Mouse (Mus musculus) kidney, postnatal 0 days (tissue): Measurements from ENCODE around the gene Fam83d. TPM values are rescaled to one million over a fixed set of nuclear protein-coding genes. Genes with fewer than 3 reads are reported as not detected.

ENCODE experiments used
- ATAC-seq: fragments of 200-750 bp; cut with Nextera tagmentation; replicated peaks from 2 replicates; pipeline ENCODE4 v1.8.0; 2017; ENCODE audit warnings: low read depth, moderate number of reproducible peaks, moderate TSS enrichment, moderate library complexity; ENCODE audit not compliant: low FRiP score
- DNase-seq: peaks from one replicate; pipeline ENCODE4 v3.0.0-alpha.2; 2016; ENCODE audit warnings: low spot score
- H3K27ac ChIP-seq: fragments of 300-500 bp; sonication (generic); 2 replicates; pipeline ENCODE4 v1.5.1; 2014; ENCODE audit warnings: mild to moderate bottlenecking
- H3K27me3 ChIP-seq: fragments of 300-500 bp; sonication (generic); 2 replicates; pipeline ENCODE4 v1.6.1; 2014; ENCODE audit warnings: low read length, mixed read lengths; ENCODE audit not compliant: insufficient read depth
- H3K36me3 ChIP-seq: fragments of 300-500 bp; sonication (generic); 2 replicates; pipeline ENCODE4 v1.6.1; 2014; ENCODE audit warnings: low read length, mixed read lengths; ENCODE audit not compliant: insufficient read depth
- H3K4me1 ChIP-seq: fragments of 300-500 bp; sonication (generic); replicated peaks from 2 replicates; pipeline ENCODE4 v1.6.1; 2014; ENCODE audit warnings: antibody characterized with exemption, low read length, mixed read lengths; ENCODE audit not compliant: insufficient read depth
- H3K4me2 ChIP-seq: fragments of 300-500 bp; sonication (generic); 2 replicates; pipeline ENCODE4 v1.6.1; 2014; ENCODE audit warnings: mild to moderate bottlenecking, low read length, moderate library complexity, mixed read lengths
- H3K4me3 ChIP-seq: fragments of 300-500 bp; sonication (generic); replicated peaks from 2 replicates; pipeline ENCODE4 v1.5.1; 2014; ENCODE audit warnings: low read depth, low read length
- H3K9ac ChIP-seq: fragments of 300-500 bp; sonication (generic); 2 replicates; pipeline ENCODE4 v1.6.1; 2014; ENCODE audit warnings: low read depth, low read length
- H3K9me3 ChIP-seq: fragments of 300-500 bp; sonication (generic); replicated peaks from 2 replicates; pipeline ENCODE4 v1.6.1; 2016; ENCODE audit warnings: low read length, inconsistent platforms, mixed read lengths
- CTCF ChIP-seq: IDR thresholded peaks from 2 replicates; pipeline ENCODE4 v1.5.1; 2016; ENCODE audit warnings: antibody characterized with exemption, low read depth, mild to moderate bottlenecking, moderate library complexity
- WGBS: fragments of 180-500 bp; shearing (Covaris S2); extraction: QIAGEN DNeasy Blood & Tissue Kit; methylation state at CpG from one replicate; pipeline ENCODE4 v1.1.7; 2014; 5-methylcytosine and 5-hydroxymethylcytosine counted together
- polyA plus RNA-seq: library from polyadenylated mRNA; unstranded; fragments of >200 nt; fragmentation: Nextera tagmentation; extraction: Ambion mirVana; gene quantifications from 2 replicates; pipeline ENCODE4 v1.2.1, GENCODE M21; 2015

The Fam83d gene
- polyA plus RNA-seq, 1 experiment from 2014 or later: 20.9 TPM

DNA sequence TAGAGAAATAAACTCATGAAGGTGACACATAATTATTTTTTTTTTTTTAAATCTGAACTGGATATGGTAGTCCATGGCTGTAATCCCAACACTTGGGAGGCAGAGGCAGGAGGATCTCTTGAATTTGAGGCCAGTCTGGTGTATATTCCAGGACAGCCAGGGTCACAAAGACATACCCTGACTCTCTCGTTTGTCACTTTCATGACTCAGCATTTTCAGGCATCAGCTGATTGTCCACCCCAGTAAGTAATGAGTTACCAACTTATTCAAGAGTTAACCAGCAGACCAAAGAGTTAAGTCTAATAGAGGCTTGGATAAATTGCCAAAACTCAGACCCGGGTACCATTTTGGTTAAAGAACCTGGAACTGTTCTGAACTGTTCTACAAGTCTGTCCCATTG is 28.0 kb downstream of the Fam83d start:
- Histone ChIP-seq H3K4me3 (no peak overlapping the region), H3K4me1 (0 out of 2 replicates have a peak, but pooled peaks cover 5% of the 10 kb centered on the region), H3K9ac (no peak overlapping the region), H3K27ac (no peak overlapping the region), H3K9me3 (no peaks in the 10 kb centered on the region), H3K4me2 (no peak overlapping the region), H3K36me3 (0 out of 2 replicates have a peak, but pooled peaks cover 4% of the 10 kb centered on the region), H3K27me3 (no peaks in the 10 kb centered on the region)
- DNase-seq: no peak
- no peak for TF ChIP-seq CTCF
- WGBS: 85% methylated on average over 2 of the region's 2 CpGs
- no peak for ATAC-seq

DNA sequence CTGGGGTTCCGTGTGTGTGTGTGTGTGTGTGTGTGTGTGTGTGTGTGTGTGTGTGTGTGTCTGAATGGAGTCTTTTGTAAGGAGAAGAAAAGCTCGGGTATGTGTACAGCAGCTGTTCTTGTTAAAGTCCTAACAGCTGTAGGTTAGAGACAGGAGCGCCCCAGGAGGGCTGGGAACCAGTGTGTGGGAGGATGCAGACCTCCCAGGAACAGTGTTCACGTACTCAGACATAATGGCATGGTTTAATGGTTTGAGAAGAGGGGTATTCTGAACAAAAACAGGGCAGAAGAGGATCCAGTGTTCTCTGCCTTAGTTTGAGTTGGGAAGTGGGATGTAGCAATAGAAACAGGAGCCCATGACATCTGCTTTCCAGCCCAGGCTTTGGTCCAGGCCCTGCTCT is 31.4 kb downstream of the Fam83d start:
- Histone ChIP-seq H3K27me3 (no peaks in the 10 kb centered on the region), H3K36me3 (peaks cover 25% of the 10 kb centered on the region; the same call in 1 of the 2 replicates), H3K27ac (no peak overlapping the region), H3K4me2 (no peak overlapping the region), H3K4me3 (no peak overlapping the region), H3K4me1 (no peaks in the 10 kb centered on the region), H3K9ac (no peak overlapping the region), H3K9me3 (no peaks in the 10 kb centered on the region)
- no peak for TF ChIP-seq CTCF
- DNase-seq (peak; percentile 29), ATAC-seq (no peak)
- 42% methylated on average over 4 of the region's 4 CpGs for WGBS

- Histone ChIP-seq H3K27me3 (no peaks in the 10 kb centered on the region), H3K36me3 (peaks cover 35% of the 10 kb centered on the region), H3K9ac (no peak overlapping the region), H3K4me1 (no peaks in the 10 kb centered on the region), H3K4me2 (no peak overlapping the region), H3K27ac (no peak overlapping the region), H3K4me3 (no peak overlapping the region), H3K9me3 (no peaks in the 10 kb centered on the region)
- 96% methylated on average over 8 of the region's 8 CpGs for WGBS
- ATAC-seq (no peak), DNase-seq (no peak)
- no peak for TF ChIP-seq CTCF
Measured at GRCm38 (mm10) chr2:158800788-158801187, 32.9 kb downstream of the Fam83d start.

DNA sequence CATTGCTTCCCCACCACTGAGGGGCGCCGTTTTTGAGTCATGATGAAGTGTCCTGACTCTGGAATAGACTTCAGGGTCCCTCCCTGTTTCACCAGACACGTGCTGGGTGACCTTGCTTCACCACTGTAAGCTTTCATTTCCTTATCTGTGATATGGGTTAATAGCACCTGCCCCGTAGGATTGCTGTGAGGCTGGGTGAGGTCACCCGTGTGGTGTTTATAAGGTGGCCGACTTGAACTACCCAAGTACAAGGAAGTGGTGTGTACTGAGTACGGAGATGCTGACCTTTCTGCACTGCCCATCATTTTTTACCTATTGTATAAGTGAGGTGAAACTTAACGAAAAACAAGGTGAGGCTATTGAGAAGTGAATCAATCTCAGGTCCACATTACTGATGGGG is 35.7 kb downstream of the Fam83d start:
- ATAC-seq: no peak
- WGBS: 87% methylated on average over 8 of the region's 8 CpGs
- no peaks in the 10 kb centered on the region for H3K27me3 ChIP-seq
- no peak overlapping the region for H3K27ac ChIP-seq
- H3K9ac ChIP-seq: no peak overlapping the region
- no peak overlapping the region for H3K4me2 ChIP-seq
- TF ChIP-seq CTCF: no peak
- DNase-seq: no peak
- no peak overlapping the region for H3K4me3 ChIP-seq
- H3K4me1 ChIP-seq: no peaks in the 10 kb centered on the region
- H3K9me3 ChIP-seq: no peaks in the 10 kb centered on the region
- H3K36me3 ChIP-seq: peaks cover 41% of the 10 kb centered on the region

DNA sequence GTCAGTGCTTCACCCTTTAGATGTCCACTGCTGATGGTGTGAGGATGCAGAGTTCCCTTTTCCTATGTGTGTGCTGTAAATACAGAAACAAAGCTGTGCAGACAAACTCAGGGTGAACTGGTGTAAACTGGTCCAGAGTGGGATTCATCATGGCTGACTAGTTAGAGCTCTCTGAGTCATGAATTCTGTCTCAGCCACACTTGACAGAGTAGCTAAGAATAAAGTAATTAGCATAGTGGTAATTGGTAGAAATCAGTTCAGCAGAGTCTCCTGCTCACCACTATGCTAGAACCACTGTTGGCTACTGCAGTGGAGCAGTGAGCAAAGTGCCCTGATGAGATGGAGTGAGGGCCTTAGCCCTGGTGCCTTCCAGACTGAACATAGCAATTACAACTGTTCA is 47.8 kb downstream of the Fam83d start:
- no peak overlapping the region for H3K4me2 ChIP-seq
- ATAC-seq (no peak), DNase-seq (no peak)
- H3K9me3 ChIP-seq: no peaks in the 10 kb centered on the region
- no peak overlapping the region for H3K4me3 ChIP-seq
- no peaks in the 10 kb centered on the region for H3K27me3 ChIP-seq
- peaks cover 30% of the 10 kb centered on the region for H3K36me3 ChIP-seq
- no peak overlapping the region for H3K9ac ChIP-seq
- TF ChIP-seq CTCF: no peak
- no peaks in the 10 kb centered on the region for H3K4me1 ChIP-seq
- H3K27ac ChIP-seq: no peak overlapping the region

GRCm38 (mm10) chr2:158816239-158816638 is 48.3 kb downstream of the Fam83d start:
- 91% methylated on average over 4 of the region's 4 CpGs for WGBS

DNA sequence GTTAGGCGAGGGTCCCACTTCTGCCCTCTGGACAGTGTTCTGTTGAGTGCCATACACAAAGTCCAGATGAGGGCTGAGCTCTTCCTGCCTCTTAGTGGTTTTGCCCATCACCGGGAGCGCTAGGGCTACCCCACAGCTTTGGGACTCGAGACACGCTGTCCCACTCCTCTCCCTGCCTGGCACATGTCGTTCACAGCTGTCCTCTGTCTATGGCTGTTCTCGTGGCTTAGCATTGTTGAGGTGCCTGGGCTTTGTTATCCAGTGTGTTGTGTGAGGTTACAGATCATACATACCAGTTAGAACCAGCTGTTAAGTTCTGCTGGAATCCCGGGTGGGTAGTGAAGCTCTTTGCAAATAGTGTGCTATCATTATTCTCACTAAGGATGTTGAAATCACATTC is 49.8 kb downstream of the Fam83d start:
- TF ChIP-seq CTCF: no peak
- Histone ChIP-seq H3K36me3 (peaks cover 39% of the 10 kb centered on the region), H3K27ac (no peak overlapping the region), H3K9me3 (no peaks in the 10 kb centered on the region), H3K9ac (no peak overlapping the region), H3K4me3 (no peak overlapping the region), H3K4me2 (no peak overlapping the region), H3K27me3 (no peaks in the 10 kb centered on the region), H3K4me1 (no peaks in the 10 kb centered on the region)
- WGBS: 89% methylated on average over 8 of the region's 8 CpGs
- ATAC-seq: no peak
- no peak for DNase-seq

More at GRCm38 (mm10) chr2:158816239-158816638, 48.3 kb downstream of the Fam83d start:
- H3K4me3 ChIP-seq: no peak overlapping the region
- peaks cover 30% of the 10 kb centered on the region for H3K36me3 ChIP-seq
- no peak overlapping the region for H3K4me2 ChIP-seq
- no peak overlapping the region for H3K9ac ChIP-seq
- ATAC-seq (no peak), DNase-seq (no peak)
- H3K4me1 ChIP-seq: no peaks in the 10 kb centered on the region
- no peaks in the 10 kb centered on the region for H3K27me3 ChIP-seq
- no peak for TF ChIP-seq CTCF
- H3K27ac ChIP-seq: no peak overlapping the region
- no peaks in the 10 kb centered on the region for H3K9me3 ChIP-seq
